Mouse (Mus musculus): ENCODE measurements around the gene Gm42957.
"Not testable (repeated sequence)": the region's sequence is repeated elsewhere in the genome, so short reads cannot be mapped to it uniquely, and the experiment has no call there.

Gm42957 gene

GRCm38 (mm10) chr3:96623201-96623600 is 12.1 kb upstream of the Gm42957 start:
- DNase-seq: no peak

DNA sequence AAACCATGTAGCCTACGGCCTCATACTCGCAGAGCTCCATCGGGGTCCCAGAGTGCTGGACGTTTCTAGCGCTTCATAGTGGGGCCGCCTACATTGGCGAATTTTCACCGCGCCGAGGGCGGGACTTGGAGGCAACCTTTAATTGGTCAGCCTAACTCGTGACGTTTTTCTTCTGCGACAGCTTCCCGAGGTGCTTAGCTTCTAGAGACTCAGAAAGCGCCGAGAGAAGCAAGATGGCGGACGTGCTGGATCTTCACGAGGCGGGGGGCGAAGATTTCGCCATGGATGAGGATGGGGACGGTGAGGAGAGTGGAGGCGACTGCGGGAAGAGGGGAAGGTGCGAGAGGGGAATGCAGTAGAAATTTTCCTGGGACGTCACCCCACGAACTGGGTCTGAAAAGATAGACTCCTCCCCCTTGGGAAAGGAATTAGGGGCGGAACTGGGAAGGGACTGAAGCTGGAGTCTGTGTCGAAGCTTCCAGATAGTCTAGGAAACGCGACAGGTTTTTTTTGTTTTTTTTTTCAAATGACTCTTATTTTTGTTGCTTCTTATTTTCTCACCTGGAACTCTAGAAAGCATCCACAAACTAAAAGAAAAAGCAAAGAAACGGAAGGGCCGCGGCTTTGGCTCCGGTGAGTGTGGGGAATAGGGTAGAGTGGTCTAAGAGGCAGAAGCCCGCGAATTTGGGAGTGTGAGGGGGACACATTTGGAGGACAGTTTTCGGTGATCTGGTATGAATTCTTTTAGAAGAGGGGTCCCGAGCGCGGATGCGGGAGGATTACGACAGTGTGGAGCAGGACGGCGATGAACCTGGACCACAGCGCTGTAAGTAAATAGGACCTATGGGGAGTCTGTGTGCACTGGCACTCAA is 5.3 kb upstream of the Gm42957 start, which contains the start of gene Rbm8a:
Gene Rbm8a (plus strand): TSS at position 205 of the 872 bp plus-strand sequence.
- peak; percentile 100 for DNase-seq

DNA sequence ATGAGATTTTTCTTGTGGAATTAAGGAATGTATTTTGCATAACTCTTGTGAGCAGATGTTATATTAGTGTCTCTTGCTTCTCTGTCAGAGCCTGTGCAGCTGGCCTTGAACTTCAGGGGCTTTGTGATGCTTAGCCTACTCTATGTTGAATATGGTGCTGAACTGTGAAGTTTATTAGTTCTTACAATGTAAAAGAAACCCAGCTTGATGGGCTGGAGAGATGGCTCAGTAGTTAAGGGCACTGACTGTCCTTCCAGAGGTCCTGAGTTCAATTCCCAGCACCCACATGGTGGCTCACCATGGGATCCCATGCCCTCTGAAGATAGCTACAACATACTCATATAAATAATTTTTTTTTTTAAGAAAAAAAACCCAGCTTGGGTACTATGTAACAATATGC is 3.2 kb upstream of the Gm42957 start:
- DNase-seq: no peak

GRCm38 (mm10) chr3:96634015-96634414 is 1.3 kb upstream of the Gm42957 start:
- no peak for DNase-seq

- DNase-seq: no peak
These were observed 632 bp downstream of the Gm42957 start for GRCm38 (mm10) chr3:96635906-96636305.

GRCm38 (mm10) chr3:96636448-96636847 is 1.2 kb downstream of the Gm42957 start:
- no peak for DNase-seq

DNA sequence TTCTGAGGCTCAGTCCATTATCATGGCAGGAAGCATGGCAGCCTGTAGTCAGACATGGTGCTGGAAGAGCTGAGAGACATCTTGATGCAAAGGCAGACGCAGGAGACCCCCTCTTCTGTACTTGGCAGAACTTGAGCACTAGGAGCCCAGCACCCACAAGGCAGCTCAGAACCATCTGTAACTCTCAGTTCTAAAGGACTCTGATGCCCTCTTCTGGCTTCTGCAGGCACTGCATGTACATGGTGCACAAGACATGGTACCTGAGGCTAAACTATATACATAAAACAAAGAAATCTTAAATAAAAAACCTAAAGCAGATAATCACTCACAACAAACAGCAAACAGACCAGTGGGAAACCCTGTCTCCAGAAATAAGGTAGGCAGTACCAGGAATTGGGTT is 3.9 kb downstream of the Gm42957 start:
- peak; percentile 94 for DNase-seq

DNA sequence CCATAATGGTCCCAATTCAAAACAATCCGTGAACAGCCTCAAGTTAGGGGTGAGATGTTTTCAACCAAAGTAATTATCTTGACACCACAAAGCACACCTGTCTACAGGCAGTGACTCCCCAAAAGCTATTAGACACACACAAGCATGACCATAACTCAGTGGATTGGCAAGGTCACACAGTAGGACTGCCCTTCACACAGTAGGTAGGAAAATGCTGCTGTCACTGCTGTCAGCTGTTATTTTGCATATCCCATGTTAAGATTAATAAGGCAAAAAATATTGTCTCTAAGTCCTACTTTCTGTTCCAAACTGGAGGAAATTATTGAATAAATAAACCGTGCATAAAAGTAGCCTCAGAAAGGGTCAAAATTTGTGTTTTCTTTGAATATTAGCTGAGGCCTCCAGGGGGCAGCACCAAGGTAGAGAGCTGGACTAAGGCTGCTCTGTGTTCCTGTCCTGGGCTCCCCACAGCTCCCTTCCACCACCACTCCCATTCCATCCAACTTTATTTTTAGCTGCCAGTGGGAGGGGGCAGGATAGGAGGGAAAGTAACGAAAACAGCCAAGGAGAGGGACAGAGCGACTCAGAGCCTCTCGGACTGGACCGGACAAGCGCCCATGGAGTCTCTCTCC is 9.9 kb downstream of the Gm42957 start, which contains the start of gene Itga10:
Gene Itga10 (plus strand): TSS at position 567 of the 632 bp plus-strand sequence.
- peak; percentile 93 for DNase-seq

GRCm38 (mm10) chr3:96647365-96647764 is 12.1 kb downstream of the Gm42957 start:
- DNase-seq: no peak

GRCm38 (mm10) chr3:96660901-96661300 is 25.6 kb downstream of the Gm42957 start:
- no peak for DNase-seq

GRCm38 (mm10) chr3:96662731-96663316 is 27.6 kb downstream of the Gm42957 start:
- DNase-seq: no peak

DNA sequence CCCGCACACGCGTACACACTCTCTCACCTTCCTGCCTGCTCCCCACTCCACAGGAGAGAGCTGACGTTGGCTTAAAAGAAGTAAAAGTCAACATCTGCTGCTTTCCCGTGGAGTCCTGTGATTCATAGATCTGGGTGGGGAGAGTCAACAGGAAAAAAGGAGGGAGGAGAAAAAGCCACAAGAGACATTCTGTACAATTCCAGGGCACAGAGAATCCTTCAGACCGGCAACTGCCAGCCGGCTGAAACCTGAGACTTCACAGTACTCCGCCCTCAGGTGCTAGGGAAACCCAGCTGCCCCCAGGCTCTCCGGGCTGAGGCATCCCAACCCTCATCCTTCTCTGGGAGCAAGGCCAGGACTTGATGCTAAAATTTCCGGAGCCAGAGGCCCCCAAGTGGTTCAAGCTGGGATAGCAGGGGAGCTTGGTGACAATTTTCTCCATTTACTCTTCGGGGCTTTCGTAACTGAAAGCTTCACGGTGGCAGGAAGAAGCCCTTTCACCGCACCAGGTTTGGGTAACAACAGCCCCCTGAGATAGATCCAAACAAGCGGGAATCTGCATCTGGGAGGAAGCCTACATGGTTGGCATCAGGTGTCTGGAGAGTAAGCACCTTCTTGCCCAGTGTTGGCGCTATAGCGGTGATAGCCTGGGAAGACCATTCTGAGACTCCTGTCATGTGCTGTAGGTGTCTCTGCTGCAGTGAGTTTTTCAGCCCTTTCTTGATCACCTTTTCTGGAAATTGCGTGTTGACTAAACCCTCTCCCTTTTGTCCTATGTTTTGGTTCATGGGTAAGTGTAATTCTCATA is 28.4 kb downstream of the Gm42957 start:
- DNase-seq: peak; percentile 96

DNA sequence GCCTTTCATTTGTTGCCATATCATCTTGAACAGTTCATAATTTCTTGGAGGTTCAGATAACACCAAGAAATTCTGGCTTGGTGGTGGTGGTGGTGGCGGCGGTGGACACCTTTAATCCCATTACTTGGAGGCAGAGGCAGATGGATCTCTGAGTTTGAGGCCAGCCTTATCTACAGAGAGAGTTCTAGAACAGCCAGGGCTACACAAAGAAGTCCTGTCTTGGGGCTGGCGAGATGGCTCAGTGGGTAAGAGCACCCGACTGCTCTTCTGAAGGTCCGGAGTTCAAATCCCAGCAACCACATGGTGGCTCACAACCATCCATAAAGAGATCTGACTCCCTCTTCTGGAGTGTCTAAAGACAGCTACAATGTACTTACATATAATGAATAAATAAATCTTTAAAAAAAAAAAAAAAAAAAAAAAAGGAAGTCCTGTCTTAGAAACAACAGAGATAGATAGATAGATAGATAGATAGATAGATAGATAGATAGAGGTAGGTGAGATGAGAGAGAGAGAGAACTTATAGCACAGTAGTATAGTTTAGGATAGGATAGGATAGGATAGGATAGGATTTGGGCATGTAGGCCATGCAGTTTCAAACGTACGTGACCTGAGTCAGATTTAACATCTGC is 30.6 kb downstream of the Gm42957 start:
- DNase-seq: not testable (repeated sequence)

- no peak for DNase-seq
These were observed 31.6 kb downstream of the Gm42957 start for GRCm38 (mm10) chr3:96666916-96667315.

DNA sequence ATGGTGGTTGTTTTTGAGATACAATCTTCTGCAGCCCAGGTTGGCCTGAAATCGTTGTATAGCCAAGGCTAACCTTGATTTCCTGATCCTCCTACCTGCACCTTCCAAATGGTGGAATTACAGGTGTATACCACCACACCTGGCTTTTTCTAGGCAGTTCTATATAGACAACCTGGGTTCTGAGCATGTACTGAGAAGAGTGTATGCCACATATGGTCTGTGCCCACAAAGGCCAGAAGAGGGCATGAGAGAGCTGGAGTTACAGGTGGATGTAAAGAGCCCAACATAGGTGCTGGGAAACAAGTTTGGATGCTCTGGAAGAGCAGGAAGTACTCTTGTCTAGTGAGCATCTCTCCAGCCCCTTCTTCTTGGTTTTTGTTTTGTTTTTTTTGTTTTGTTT is 32.0 kb downstream of the Gm42957 start:
- DNase-seq: no peak

- no peak for DNase-seq
These were observed 33.3 kb downstream of the Gm42957 start for GRCm38 (mm10) chr3:96668424-96669067.

- peak; percentile 98 for DNase-seq
These were observed 34.6 kb downstream of the Gm42957 start, which contains the start of gene Ankrd35 for GRCm38 (mm10) chr3:96669727-96670468. Gene Ankrd35, plus strand, starts transcription at chr3:96670131.

- no peak for DNase-seq
These were observed 36.2 kb downstream of the Gm42957 start for GRCm38 (mm10) chr3:96671519-96671918.

DNA sequence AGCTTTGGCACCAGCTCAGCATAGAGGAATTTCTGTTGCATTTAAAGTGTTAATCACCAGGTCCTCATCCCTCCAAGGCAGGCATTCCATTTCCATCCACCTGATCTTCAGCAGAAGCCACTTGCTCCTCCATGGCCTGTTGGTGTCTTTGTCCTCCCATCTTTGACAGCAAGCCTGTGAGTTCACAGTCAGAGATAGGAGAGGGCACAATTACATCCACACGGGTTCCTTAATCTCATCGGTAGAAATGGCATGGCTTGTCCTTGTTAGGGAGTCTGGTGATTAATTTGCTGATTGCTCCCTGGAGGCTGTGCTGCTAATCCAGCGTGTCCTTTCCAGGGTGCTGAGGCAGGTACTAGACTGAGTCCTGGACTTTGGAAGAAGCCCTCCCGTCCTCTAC is 38.2 kb downstream of the Gm42957 start:
- DNase-seq: no peak

DNA sequence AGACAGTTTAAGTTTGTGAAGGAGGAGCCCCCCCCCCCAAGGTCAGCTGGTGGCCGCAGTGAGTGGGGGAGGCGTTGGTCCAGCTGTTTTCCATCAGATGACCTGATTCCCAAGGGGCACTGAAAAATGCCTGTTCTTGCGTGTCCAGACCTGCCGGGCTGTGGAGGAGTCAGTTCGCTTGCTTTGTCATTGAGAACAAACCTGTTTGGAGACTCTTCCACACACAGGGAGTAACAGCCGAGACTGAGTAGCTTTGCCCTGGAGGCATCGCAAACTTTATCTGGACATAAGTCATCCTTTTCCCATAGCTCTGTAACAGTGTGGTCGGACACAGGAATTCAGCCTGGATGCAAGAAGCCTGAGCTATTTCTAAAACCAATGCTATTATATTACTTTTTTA is 39.2 kb downstream of the Gm42957 start:
- no peak for DNase-seq

DNA sequence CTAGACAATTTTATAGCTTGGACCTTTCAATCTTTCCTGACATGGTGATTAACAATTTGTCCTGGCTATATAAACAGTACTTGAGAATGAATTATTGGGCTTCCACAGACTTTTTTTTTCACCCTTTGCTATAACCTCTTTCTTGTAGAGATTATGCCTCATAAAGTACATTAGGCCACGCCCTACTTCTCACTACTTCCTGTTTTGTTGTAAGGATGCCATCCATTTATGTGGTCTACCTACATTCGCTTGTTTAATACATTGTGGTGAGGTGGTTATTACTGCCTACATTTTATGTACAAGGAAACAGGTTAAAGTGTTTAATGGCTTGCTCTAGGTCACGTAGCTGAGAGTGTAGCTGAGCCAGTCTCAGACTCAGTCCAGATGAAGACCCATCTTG is 39.9 kb downstream of the Gm42957 start:
- DNase-seq: no peak

Data from heart, adult 11 months (tissue).